Mouse (Mus musculus) cerebellum, adult 9-10 months (tissue): ENCODE measurements around the gene Cys1.
"Not testable (repeated sequence)": the region's sequence is repeated elsewhere in the genome, so short reads cannot be mapped to it uniquely, and the experiment has no call there.

Source experiments
- DNase-seq: peaks from one replicate; pipeline ENCODE4 v3.0.0; 2022

Gene Cys1

DNA sequence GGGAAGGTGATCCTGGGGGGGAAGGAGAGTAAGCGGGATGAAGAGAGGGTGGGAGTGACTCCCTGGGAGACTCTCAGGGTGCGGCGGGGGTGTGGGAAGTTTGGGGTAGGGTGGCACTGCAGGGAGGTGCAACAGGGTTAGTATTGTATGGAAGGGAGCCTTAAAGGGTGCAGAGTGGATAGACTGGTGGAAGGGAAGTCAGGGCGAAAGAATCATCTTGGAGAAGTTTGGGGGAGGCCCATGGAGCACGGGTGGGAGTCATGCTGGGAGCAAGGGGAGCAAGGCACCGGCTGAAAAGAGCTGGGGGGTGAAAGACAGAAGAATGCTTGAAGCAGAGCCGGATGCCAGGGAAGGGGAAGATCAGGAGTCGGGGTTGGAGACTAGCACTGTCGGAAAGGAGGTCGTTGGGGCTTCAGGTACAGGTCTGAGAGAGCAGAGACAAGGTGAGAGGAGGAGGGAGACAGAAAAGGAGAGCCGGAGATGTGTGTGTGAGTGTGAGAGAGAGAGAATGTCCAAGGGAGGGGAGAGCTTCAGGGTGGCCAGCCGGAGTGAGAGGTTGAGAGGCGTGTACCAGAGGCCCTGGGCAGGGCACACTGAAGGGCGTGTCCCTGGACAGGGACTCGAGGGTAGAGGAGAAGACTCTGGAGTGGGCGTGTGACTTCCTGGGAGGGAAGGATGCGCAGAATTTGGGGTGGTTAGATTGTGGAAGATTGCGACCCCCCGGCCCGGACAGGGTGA is at the start of gene Cys1:
TSS of gene Cys1 (minus strand) at position 528 of the 738 bp plus-strand sequence.
- DNase-seq: no peak

DNA sequence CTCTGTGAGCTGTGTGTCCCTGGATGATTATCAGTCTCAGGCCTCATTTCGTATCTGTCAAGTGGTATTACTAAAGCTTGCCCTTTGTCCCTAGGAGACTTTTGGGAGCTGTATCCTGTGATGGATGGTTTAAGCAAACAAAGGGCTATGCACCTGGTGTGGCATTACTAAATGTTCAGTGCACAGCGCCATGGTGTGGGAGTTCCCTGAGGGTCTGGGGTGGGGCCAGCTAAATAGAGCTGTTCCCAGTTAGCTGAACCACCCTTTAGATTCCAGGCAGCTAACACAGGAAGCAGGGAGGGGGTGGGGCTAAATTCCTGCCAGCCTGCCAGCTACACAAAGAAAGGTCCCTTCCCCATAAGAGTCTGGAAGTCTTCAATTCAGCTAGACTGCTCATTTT is 42.8 kb upstream of the Cys1 start:
- no peak for DNase-seq

DNA sequence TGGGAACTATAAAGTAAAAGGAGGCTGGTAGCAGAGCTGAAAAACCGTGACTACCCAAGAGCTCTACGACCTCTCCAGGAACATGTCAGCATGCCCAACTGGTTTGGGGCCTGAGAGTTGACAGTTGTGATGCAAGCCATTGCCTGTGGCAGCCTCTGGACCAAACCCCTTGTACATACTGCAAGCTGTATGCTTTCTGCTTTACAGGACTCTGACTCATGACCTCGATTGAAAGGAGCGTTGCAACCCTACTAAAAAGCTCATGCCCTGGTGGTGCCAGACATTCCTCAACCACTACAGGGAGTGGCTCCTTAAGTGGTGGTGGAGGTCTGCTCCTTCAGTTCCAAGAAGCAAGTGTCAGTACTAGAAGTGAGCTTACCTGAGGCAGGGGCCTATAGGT is 42.2 kb upstream of the Cys1 start:
- no peak for DNase-seq

DNA sequence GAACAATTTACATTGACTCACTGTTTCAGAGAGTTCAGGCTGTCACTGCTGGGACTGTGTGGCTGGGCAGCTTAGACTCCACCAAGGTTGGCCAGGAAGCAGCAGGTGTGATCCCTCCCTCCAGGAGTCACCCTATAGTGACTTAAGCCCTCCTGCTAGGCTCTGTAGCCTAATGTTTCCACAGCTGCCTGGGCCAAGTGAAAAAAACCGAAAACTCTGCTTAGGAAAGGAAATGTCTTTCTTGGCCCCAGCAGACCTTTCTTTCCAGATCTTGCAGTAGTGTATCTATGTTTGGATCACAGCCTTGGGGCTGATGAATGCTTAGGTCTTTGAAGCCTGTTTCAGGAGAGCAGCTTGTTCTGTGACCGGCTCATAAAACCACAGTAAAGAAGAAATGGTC is 41.8 kb upstream of the Cys1 start:
- DNase-seq: no peak

DNA sequence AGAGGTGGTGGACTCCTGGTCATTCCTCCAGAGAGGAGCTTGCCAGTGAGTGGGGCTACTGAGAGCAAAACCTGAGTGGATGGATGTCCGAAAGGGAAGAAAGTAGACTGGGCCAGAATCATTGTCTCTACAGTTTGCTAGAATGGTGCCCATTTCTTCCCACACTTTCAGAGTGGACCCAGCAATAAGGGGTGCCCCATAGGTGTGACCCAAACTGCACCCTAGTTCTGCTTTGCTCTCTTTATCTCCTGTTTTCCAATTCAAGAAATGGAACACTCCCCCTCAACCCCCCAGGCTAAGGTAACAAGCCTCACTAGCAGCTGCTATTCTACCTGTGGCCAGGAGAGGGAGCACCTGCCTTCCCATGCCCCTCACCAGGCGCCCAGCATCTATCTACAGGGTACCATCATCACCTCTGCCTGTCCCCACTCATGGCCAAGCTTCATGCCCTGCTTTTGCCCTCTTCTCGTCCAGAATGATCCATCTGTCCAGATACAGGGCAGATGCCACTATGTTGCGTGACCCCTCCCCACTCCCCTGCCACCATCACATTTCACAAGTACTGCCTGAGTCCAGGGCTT is 35.2 kb upstream of the Cys1 start:
- peak; percentile 35 for DNase-seq

DNA sequence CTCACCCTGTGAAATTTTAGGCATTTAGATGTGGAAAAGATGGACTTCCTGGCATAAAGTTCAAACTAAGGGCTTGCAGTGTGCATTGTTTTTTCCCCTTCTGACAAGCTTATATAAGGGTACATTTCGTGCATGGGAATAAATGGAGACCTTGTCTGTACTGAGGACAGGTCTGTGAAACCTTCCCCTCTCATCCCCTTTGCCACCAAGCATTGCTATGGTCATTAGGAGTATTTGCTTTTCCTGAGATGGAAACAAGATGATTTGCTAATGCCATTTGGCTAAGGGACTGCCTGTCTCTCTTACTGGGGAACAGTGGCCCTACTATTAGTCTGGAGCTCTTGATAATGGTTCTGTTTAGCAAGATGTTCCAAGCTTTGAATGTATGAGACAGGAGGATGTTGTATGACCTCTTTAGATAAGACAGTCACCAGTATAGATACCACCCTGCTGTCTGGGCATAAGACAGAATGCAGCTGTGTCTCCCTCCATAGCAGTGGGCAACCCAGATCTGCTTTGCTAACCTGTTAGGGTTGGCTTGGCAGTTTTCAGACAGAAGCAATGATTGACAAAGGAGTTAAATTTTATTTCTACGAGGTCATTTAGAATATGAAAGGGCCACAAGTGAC is 33.8 kb upstream of the Cys1 start:
- no peak for DNase-seq

DNA sequence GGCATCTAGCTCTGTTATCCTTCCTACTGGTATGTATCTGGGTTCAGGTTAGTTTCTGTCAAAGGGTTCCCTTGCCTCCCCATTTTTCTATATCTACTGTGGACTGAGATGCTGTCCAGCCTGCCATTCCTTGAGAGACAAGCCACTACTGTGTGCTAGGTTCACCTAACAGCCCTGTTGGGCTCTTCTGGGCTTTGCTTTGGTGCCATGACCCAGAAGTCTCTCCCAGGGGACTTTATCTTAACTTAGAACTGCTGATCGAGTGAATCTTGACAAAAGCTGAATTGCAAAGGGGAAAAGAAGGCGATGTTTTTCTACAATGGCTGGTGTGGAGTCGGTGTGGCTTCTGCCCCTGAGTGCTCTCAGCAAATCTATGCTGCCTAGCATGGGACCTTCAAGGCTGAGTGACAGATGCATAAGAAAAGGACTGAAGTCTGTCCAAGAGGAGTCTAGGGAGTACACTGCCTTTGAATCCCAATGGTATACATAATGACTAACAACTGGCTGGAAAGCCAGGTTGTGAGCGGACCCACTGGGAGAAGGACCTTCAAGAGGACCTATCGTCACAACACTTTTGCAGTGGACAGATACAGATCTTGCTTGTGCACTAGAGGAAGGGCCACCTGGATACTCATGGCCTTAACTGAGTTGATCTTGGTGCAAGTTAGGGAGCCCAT is 33.1 kb upstream of the Cys1 start:
- no peak for DNase-seq

DNA sequence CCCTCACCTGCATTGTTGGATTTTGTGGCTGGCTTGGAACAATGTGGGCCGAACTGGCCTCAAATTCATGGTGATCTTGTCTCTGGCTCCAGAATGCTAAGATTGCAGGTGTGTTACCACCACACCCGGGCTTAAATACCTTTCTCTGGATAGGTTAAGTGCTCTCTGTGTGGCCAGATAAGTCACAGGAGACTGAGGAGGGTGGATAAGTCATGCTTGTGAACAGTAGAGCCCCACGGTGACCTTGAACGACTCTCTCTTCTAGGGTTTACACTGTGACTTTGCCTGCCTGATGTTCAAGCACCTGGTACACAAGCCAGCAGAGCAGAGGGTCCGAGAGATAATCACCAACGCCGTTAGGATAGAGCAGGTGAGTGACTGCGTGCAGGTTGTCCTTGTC is 30.8 kb upstream of the Cys1 start:
- DNase-seq: no peak

DNA sequence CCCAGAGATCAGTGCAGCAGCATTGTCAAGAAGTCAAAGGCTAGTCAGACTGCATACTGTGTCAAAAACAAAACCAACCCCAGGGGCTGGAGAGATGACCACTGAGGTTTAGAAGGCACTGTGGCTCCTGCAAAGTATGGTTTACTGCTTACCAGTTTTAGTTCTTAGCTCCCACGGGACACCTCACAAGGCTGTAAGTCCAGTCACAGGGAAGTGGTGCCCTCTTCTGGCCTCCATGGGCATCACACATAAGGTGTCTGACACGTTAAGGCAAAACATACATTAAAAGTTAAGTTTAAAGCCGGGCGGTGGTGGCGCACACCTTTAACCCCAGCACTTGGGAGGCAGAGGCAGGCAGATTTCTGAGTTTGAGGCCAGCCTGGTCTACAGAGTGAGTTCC is 29.1 kb upstream of the Cys1 start:
- DNase-seq: no peak

DNA sequence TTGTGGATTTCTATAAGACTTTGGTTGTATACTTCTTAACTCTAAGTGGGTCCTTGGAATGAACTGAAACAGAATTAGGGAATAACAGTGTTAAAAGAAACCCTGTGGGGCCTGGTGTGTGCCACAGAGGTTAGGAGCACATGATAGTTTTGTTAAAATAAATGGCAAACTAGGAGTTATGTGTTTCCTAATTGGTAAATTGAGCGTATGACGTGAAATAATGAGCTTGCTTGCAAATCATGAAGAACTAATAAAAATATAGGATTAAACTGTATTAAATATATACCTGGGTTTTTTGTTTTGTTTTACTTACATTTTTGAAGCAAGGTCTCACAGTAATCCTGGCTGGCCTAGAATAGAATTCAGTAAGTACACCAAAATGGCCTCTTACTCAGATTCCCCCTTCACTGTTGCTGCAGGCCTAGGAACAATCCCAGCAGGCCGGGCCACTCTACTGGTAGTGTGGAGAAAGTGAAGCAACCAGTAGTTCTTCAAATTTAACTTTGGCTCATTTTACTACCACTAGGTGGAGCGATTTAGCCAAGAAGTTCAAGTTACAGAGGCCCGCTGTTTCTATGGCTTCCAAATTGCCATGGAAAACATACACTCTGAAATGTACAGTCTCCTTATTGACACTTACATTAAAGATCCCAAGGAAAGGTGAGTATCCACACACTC is 28.4 kb upstream of the Cys1 start:
- DNase-seq: peak; percentile 81

DNA sequence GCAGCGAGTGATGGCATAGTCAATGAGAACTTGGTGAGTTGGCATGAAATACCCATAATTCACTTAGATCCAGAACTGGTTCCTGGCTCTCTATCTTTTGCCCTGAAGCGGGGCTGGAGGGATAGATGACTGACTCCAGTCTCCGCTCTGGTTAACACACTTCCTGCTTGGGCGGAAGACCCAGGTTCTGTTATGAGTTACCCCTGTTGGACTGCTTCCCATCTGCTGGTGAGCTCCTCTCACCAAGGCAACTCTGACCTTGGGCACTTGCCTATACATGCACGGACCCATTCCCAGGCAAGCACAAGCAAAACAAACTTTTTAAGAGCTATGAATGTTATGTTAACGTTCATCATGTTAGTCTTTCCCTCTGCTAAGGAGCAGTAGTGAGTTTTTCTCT is 27.8 kb upstream of the Cys1 start:
- DNase-seq: no peak

DNA sequence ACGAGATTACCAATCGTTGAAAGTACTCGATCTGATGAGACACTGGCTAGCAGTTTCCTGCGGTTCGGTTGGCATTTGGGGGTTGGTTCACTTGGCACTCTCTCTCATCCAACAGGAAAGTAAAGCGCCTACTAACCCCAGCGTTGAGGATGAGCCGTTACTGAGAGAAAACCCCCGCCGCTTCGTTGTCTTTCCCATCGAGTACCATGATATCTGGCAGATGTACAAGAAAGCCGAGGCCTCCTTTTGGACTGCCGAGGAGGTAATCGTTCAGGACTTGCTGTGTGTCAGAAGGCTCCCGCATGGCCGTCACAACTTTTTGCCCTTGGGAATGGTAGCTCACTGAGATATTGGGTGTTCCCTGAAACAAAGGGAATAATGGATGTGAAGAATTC is 27.2 kb upstream of the Cys1 start:
- DNase-seq: no peak

DNA sequence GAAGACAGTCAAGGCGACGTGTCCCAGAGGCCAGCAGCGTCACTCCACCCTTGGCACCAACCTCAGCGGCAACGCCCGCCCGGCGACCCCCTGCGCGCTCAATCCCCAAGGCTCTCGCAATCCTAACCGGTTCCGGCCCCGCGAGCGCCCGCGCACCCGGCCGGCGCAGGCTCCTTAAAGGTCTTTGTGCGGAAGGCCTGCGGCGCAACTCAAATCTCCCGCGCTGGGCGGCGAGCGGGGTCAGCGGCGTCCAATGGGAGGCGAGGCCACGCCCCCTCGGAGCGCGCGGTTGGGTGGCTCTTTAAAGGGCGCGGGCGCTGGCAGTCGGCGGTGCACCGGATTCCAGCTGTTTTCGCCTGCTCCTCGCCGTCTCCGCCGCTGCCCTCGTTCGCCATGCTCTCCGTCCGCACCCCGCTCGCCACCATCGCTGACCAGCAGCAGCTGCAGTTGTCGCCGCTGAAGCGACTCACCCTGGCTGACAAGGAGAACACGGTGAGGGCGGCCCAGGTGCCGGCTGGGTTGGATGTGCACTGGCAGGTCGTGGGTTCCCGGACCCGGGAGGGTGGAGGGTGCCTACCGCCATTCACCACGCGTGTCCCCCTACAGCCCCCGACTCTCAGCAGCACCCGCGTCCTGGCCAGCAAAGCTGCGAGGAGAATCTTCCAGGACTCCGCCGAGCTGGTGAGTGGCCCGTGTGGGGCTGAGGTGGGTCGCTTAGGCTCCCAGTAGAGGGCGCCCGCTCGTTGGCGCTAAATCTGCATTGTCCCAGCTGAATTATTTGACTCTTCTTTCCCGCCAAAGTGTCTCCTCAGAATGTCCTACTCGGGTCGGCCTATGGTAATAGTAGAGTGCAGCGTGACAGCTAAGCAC is 26.6 kb upstream of the Cys1 start, which contains the start of gene Rrm2:
TSS of gene Rrm2 (plus strand) at position 288 of the 870 bp plus-strand sequence.
- DNase-seq: peak; percentile 85

DNA sequence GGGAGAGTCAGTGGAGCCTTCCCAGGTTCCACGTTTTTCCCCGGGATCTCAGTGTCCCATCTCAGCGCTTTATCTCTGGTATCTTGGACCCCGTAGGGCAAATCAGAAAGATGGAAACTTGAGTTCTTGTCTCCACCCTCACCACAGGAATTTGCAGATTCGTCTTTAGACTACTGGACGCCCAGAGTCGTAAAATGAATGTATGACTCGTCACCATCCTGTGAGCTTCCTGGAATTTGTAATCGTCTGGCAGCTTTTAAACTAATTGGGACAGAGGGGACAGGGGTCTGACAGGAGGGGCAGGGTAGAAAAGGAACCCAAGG is 25.8 kb upstream of the Cys1 start:
- DNase-seq: no peak

DNA sequence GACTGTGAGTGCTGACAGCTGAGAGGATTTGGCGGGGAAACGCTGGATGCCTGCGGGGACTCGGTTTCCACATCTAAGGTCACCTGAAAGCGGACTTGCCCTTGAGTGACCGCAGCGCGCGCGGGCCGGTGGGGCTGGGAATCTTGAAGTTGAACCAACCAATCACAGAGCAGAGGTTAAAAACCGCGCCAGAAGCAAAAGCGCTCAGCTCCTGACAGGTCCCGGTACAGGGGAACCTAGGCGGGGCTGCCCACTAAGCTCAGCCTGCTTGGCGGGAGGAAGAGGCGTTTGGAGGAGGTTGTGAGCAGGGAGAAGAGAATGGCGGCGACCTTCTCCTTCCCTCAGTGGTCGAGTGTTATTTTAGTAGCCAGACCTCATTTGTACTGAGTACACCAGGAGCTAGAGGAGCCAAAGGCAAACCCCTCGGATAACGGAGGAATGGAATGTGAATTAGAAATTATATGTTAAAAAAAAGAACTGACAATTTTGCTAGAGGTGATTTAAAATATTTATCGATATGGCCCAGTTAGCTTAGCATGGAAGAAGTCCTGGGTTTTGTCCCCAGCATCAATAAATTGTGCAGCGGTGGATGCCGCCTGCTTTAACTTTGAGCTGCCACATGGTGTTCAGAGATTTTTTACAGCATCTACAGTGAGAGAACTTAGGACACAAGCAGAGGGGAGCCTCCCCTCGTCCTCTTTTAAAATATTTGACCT is 25.3 kb upstream of the Cys1 start:
- DNase-seq: no peak

DNA sequence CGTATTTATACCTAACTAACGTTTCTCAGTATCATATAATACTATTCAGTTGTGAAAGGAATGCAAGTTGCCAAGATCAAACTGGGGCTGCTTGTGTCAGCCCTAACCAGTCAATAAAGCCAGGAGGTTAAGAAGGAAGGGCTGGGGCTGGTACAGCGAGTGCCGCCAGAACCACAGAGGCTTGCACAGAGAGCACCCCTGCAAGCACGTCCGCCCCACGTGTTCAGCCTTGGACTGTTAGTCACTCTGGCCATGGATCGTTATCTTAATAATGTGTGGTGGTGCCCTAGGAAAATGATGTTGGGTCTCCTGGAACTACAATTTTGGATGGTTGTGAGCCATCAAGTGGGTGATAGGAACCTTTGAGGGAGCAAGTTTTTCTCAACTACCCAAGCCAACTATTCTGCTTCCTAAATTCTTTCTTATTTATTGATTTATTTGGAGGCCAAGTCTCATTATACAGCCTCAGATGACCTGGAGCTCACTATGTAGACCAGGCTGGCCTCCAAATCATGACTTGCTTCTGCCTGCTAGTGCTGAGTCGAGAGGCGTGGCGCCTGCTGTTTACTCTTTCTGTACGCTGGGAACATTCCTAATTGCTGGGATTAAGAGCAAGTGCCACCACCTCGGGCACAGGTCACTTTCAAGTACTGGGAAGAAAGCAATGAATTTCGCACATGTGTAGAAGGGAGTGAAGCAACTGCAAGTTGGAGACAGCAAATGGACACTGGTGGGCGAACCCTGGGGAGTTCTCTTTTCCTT is 24.1 kb upstream of the Cys1 start:
- DNase-seq: no peak

DNA sequence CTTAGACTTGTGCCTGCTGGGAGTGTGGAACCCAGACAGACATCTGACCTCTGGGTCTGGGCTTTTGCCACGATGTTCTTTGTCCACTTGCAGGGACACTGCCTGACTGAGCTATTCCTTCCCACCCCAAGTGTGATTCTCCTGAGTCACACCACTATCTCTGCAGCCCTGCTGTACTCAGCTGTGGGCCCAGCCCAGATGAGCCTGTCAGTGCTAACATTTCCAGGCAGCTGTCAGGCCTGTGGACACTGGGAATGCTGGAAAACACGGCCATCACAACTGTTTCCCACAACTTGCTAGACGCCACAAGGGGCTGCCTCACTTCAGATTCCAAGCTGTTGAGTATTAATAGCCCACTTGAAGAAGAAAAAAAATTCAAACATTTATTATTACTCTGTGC is 21.4 kb upstream of the Cys1 start:
- no peak for DNase-seq

DNA sequence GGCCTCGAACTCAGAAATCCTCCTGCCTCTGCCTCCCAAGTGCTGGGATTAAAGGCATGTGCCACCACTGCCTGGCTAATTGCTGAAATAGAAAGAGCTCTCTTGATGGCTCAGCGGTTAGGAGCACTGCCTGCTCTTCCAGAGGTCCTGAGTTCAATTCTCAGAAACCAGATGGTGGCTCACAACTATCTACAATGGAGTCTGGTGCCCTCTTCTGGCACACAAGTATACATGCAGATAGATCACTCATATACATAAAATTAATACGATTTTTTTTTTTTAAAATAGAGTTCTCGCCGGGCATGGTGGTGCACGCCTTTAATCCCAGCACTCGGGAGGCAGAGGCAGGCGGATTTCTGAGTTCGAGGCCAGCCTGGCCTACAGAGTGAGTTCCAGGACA is 20.0 kb upstream of the Cys1 start:
- DNase-seq: not testable (repeated sequence)

DNA sequence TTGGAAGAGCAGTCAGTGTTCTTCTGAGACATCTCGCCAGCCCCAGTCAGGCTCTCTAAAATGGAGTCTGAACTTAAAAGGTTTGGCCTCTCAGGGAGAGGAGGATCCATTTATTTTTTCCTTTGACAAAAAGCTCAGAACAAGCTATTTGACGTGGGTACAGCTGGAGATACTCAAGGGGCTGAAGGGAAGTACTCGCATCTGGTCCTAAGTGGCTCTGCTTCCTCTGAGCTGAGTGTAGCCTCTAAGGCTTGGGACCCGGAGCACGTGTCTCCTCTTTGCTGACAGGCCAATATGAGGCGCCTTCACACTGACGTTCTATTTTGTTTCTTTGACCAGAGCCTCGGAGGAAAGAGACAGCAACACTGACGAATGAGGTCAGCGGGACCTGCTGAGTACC is 18.0 kb upstream of the Cys1 start:
- DNase-seq: no peak

DNA sequence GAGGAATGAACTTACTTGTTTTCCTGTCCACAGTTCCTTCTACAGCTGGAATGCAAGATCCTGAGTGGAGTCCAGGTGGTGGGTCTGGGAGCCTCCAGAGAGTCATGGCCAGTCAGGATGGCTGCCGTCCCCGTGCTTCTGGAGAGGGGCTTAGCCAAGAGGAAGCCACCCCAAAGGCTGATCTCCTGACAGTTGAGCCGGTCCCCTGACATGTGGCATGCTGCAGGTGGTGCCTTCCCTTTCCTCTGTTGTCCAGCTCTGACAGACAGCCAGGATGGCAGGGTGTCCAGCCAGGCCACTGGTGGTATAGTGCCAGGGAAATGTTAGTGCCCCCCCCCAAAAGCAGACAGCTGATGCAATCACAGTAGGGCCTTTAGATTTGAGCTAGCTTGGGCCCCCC is 16.9 kb upstream of the Cys1 start:
- DNase-seq: no peak
